30 mouse cellular contexts compared by ENCODE assay signal in genomic region chr1:92184600-92184999, GRCm38 (mm10).
"Had no signal": no experiment of that assay in that cellular context is flagged by ENCODE, and none has a peak within 500 bp of the region (broad histone marks: within the 10 kb centered on the region; RNA-seq: fewer than 3 reads in every experiment).

No protein-coding gene starts in this region.

- H3K9me3 ChIP-seq: limb, embryonic 10.5 days; limb, embryonic 12.5 days; limb, embryonic 13.5 days; limb, embryonic 15.5 days; liver, embryonic 12.5 days; liver, embryonic 13.5 days; liver, embryonic 15.5 days; lung, embryonic 15.5 days; midbrain, embryonic 10.5 days; midbrain, embryonic 12.5 days; midbrain, embryonic 13.5 days; midbrain, embryonic 15.5 days; neural tube, embryonic 12.5 days had no signal

- H3K27me3 ChIP-seq: limb, embryonic 12.5 days; limb, embryonic 13.5 days; limb, embryonic 15.5 days; liver, embryonic 12.5 days; liver, embryonic 13.5 days; liver, embryonic 15.5 days; lung, embryonic 15.5 days; midbrain, embryonic 13.5 days; midbrain, embryonic 15.5 days; neural tube, embryonic 12.5 days had no signal

- H3K4me3 ChIP-seq: limb, embryonic 10.5 days; limb, embryonic 12.5 days; limb, embryonic 13.5 days; limb, embryonic 15.5 days; liver, embryonic 12.5 days; liver, embryonic 13.5 days; liver, embryonic 15.5 days; lung, embryonic 15.5 days; megakaryocyte, embryonic 14.5 days; midbrain, embryonic 10.5 days; midbrain, embryonic 12.5 days; midbrain, embryonic 13.5 days; midbrain, embryonic 15.5 days; myocyte; neural tube, embryonic 12.5 days had no signal

- DNase-seq: left cerebral cortex, postnatal 4 days; liver; liver, embryonic 13.5 days; liver, postnatal 0 days; lung, adult 18-20 months; lung, adult 2 months; lung, embryonic 14.5 days; lung, postnatal 10 days; lung, postnatal 14 days; lung, postnatal 36 days; lung, postnatal 4 days; midbrain, embryonic 14.5 days had no signal

- H3K4me1 ChIP-seq: limb, embryonic 12.5 days; limb, embryonic 15.5 days had no signal

- H3K36me3 ChIP-seq: limb, embryonic 10.5 days; limb, embryonic 12.5 days; limb, embryonic 13.5 days; limb, embryonic 15.5 days; liver, embryonic 12.5 days; liver, embryonic 13.5 days; liver, embryonic 15.5 days; lung, embryonic 15.5 days; midbrain, embryonic 10.5 days; midbrain, embryonic 12.5 days; midbrain, embryonic 13.5 days; midbrain, embryonic 15.5 days; neural tube, embryonic 12.5 days had no signal

- H3K27ac ChIP-seq: limb, embryonic 10.5 days; limb, embryonic 12.5 days; limb, embryonic 13.5 days; limb, embryonic 15.5 days; liver, embryonic 12.5 days; liver, embryonic 13.5 days; liver, embryonic 14.5 days; liver, embryonic 15.5 days; lung, embryonic 15.5 days; macrophage; midbrain, embryonic 10.5 days; midbrain, embryonic 12.5 days; midbrain, embryonic 13.5 days; midbrain, embryonic 15.5 days; neural tube, embryonic 12.5 days had no signal

- ATAC-seq: liver, embryonic 12.5 days; liver, postnatal 0 days; lung, postnatal 0 days; midbrain, embryonic 13.5 days; midbrain, embryonic 15.5 days; midbrain, embryonic 16.5 days had no signal

- H3K9ac ChIP-seq: limb, embryonic 12.5 days; limb, embryonic 13.5 days; limb, embryonic 15.5 days; liver, embryonic 12.5 days; liver, embryonic 13.5 days; liver, embryonic 14.5 days; liver, embryonic 15.5 days; liver, postnatal 0 days; lung, embryonic 14.5 days; lung, embryonic 15.5 days; midbrain, embryonic 12.5 days; midbrain, embryonic 13.5 days; midbrain, embryonic 15.5 days; neural tube, embryonic 12.5 days had no signal
